Mouse (Mus musculus) stomach, postnatal 0 days (tissue): Measurements from ENCODE around the gene Esam. TPM values are rescaled to one million over a fixed set of nuclear protein-coding genes. Genes with fewer than 3 reads are reported as not detected.
A peak's percentile ranks its signal among the peaks of the same experiment; 100 is the strongest.

Experiments
- ATAC-seq: fragments of 200-750 bp; cut with Nextera tagmentation; 2 replicates; pipeline ENCODE4 v1.8.0; 2017; ENCODE audit not compliant: low FRiP score, low TSS enrichment
- DNase-seq: peaks from one replicate; pipeline ENCODE4 v3.0.0-alpha.2; 2016; ENCODE audit warnings: low spot score
- H3K27ac ChIP-seq: fragments of 300-500 bp; sonication (generic); replicated peaks from 2 replicates; pipeline ENCODE4 v1.5.1; 2014; ENCODE audit warnings: mild to moderate bottlenecking, control low read depth
- H3K27me3 ChIP-seq: fragments of 300-500 bp; sonication (generic); 2 replicates; pipeline ENCODE4 v1.6.1; 2014; ENCODE audit warnings: low read length; ENCODE audit not compliant: control insufficient read depth, insufficient read depth
- H3K36me3 ChIP-seq: fragments of 300-500 bp; sonication (generic); 2 replicates; pipeline ENCODE4 v1.6.1; 2014; ENCODE audit warnings: low read length, mixed read lengths; ENCODE audit not compliant: control insufficient read depth, insufficient read depth
- H3K4me1 ChIP-seq: fragments of 300-500 bp; sonication (generic); replicated peaks from 2 replicates; pipeline ENCODE4 v1.6.1; 2014; ENCODE audit warnings: antibody characterized with exemption; ENCODE audit not compliant: control insufficient read depth, insufficient read depth
- H3K4me2 ChIP-seq: fragments of 300-500 bp; sonication (generic); replicated peaks from 2 replicates; pipeline ENCODE4 v1.6.1; 2014; ENCODE audit warnings: low read depth, mild to moderate bottlenecking, control low read depth, moderate library complexity
- H3K4me3 ChIP-seq: fragments of 300-500 bp; sonication (generic); 2 replicates; pipeline ENCODE4 v1.5.1; 2014; ENCODE audit warnings: low read depth, low read length, control low read depth
- H3K9ac ChIP-seq: fragments of 300-500 bp; sonication (generic); 2 replicates; pipeline ENCODE4 v1.6.1; 2014; ENCODE audit warnings: mild to moderate bottlenecking, low read length, control low read depth, mixed read lengths
- H3K9me3 ChIP-seq: fragments of 300-500 bp; sonication (generic); 2 replicates; pipeline ENCODE4 v1.6.1; 2016; ENCODE audit warnings: low read length; ENCODE audit not compliant: control insufficient read depth
- CTCF ChIP-seq: IDR thresholded peaks from 2 replicates; pipeline ENCODE4 v1.5.1; 2016; ENCODE audit warnings: antibody characterized with exemption, low read depth, mild to moderate bottlenecking, moderate library complexity
- EP300 ChIP-seq: optimal IDR thresholded peaks from 2 replicates; pipeline ENCODE3; 2016; ENCODE audit warnings: antibody characterized with exemption
- WGBS: fragments of 180-500 bp; shearing (Covaris S2); extraction: QIAGEN DNeasy Blood & Tissue Kit; methylation state at CpG from one replicate; pipeline ENCODE4 v1.1.7; 2014; 5-methylcytosine and 5-hydroxymethylcytosine counted together
- polyA plus RNA-seq: library from polyadenylated mRNA; unstranded; fragments of >200 nt; fragmentation: Nextera tagmentation; extraction: Ambion mirVana; gene quantifications from 2 replicates; pipeline ENCODE4 v1.2.1, GENCODE M21; 2015

Esam gene
- polyA plus RNA-seq, 1 experiment from 2014 or later = 30.5 TPM

- Histone ChIP-seq H3K36me3 (no peaks in the 10 kb centered on the region), H3K4me3 (peak overlapping the region; percentile 36), H3K9ac (no peak overlapping the region), H3K4me2 (peak overlapping the region; percentile 69), H3K9me3 (no peaks in the 10 kb centered on the region), H3K4me1 (no peaks in the 10 kb centered on the region; the same call in 1 of the 2 replicates), H3K27ac (no peak overlapping the region), H3K27me3 (peaks cover 2% of the 10 kb centered on the region; the same call in 1 of the 2 replicates)
- no peak for DNase-seq
- no peak for ATAC-seq
- 3% methylated on average over 23 of the region's 23 CpGs for WGBS
- TF ChIP-seq CTCF = no peak
- no peak for TF ChIP-seq EP300
Measured at GRCm38 (mm10) chr9:37551751-37552531, 24.1 kb downstream of the Esam start.

- TF ChIP-seq EP300 (no peak), CTCF (no peak)
- peaks cover 2% of the 10 kb centered on the region; the same call in 1 of the 2 replicates for H3K27me3 ChIP-seq
- peak; percentile 93 for ATAC-seq
- 4% methylated on average over 31 of the region's 31 CpGs for WGBS
- no peak within 1 kb of the TSS for H3K27ac ChIP-seq
- H3K9me3 ChIP-seq = no peaks in the 10 kb centered on the region
- H3K36me3 ChIP-seq = no peaks in the 10 kb centered on the region
- DNase-seq = peak; percentile 87
- no peak within 1 kb of the TSS for H3K9ac ChIP-seq
- peak within 1 kb of the TSS; percentile 69 for H3K4me2 ChIP-seq
- H3K4me1 ChIP-seq = no peaks in the 10 kb centered on the region; the same call in 1 of the 2 replicates
- peak within 1 kb of the TSS; percentile 36 for H3K4me3 ChIP-seq
Measured at GRCm38 (mm10) chr9:37552536-37553293, 24.8 kb downstream of the Esam start, which contains the start of gene Nrgn. TSS of gene Nrgn (minus strand) at chr9:37552904.

DNA sequence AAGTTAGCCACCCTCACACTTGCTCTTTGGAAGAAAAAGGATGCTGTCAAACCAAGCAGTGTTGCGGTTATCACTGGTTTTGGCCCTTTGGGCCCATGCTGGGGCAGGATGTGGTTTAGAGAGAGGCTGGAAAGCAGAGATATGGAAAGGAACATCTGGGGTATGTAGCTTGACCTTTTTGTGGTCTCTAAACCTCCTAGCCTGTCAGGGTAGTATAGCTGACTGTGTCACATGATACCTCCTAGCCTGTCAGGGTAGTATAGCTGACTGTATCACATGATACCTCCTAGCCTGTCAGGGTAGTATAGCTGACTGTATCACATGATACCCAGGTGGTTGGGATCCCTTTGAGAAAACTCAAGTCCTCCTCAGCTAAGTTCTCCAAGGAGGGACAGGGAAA is 26.4 kb downstream of the Esam start:
- H3K36me3 ChIP-seq = no peaks in the 10 kb centered on the region
- TF ChIP-seq CTCF (no peak), EP300 (no peak)
- H3K27ac ChIP-seq = no peak overlapping the region
- no peak for ATAC-seq
- 92% methylated on average over 1 of the region's 1 CpGs for WGBS
- no peak overlapping the region for H3K4me2 ChIP-seq
- H3K4me1 ChIP-seq = no peaks in the 10 kb centered on the region; the same call in 1 of the 2 replicates
- H3K4me3 ChIP-seq = no peak overlapping the region
- no peaks in the 10 kb centered on the region for H3K9me3 ChIP-seq
- H3K9ac ChIP-seq = no peak overlapping the region
- DNase-seq = no peak
- peaks cover 2% of the 10 kb centered on the region; the same call in 1 of the 2 replicates for H3K27me3 ChIP-seq

DNA sequence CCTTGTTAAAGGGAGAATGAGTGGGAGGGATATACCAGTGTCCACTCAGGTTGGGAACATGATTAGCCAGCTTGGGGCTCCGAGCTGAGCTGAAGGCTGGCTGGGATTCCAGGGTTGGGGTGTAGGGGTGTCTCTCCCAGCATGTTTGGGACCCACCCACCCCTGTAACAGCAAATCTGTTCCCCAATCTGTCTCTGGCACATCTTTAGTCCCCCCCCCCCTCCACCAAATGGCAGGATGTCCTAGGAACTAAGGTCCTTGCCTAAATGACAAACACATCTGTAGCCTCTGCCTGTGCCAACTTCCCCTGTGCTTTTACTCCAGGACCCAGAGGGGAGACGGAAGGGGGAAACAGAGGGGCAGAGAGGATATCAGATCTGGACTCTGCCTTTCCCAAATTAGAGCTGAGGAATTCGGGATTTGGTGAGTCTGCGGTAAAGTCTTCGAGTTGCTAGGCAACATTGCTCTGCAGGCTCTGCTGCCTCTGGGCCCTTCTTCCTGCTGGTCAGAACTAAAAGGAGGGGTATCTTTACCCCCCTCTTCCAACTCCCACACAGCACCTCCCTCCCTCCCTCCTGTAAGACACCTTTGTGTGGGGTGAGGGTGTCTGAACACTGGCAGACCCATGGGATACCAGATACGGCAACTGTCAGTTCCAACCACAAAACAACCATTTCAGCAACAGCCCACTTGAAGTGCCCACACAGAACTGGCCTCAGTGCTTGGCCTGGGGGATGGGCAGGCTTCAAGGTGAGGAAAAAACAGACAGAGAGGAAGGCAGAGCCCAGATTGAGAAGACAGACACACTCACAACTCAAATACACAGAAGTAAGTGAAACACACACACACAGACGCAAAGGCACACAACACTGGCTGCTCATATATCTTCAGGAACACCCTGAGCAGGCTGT is 27.2 kb downstream of the Esam start, which contains the start of gene Siae:
Gene Siae, plus strand, starts transcription at position 861 of the 911 bp plus-strand sequence.
- no peak for TF ChIP-seq CTCF
- no peak for TF ChIP-seq EP300
- no peak within 1 kb of the TSS for H3K9ac ChIP-seq
- DNase-seq (no peak), ATAC-seq (no peak)
- H3K9me3 ChIP-seq = no peaks in the 10 kb centered on the region
- H3K4me2 ChIP-seq = no peak within 1 kb of the TSS
- no peak within 1 kb of the TSS for H3K27ac ChIP-seq
- H3K4me3 ChIP-seq = no peak within 1 kb of the TSS
- peaks cover 2% of the 10 kb centered on the region; the same call in 1 of the 2 replicates for H3K27me3 ChIP-seq
- WGBS = 37% methylated on average over 7 of the region's 7 CpGs
- H3K4me1 ChIP-seq = no peaks in the 10 kb centered on the region; the same call in 1 of the 2 replicates
- H3K36me3 ChIP-seq = no peaks in the 10 kb centered on the region

GRCm38 (mm10) chr9:37556366-37556765 is 28.5 kb downstream of the Esam start:
- H3K36me3 ChIP-seq = no peaks in the 10 kb centered on the region
- 73% methylated on average over 3 of the region's 3 CpGs for WGBS
- DNase-seq (no peak), ATAC-seq (no peak)
- peaks cover 2% of the 10 kb centered on the region; the same call in 1 of the 2 replicates for H3K27me3 ChIP-seq
- no peaks in the 10 kb centered on the region; the same call in 1 of the 2 replicates for H3K4me1 ChIP-seq
- no peak overlapping the region for H3K9ac ChIP-seq
- H3K4me2 ChIP-seq = no peak overlapping the region
- H3K9me3 ChIP-seq = no peaks in the 10 kb centered on the region
- no peak for TF ChIP-seq CTCF
- H3K27ac ChIP-seq = no peak overlapping the region
- no peak overlapping the region for H3K4me3 ChIP-seq
